Mouse (Mus musculus): Measurements from ENCODE around the gene Prkar1a. TPM values are rescaled to one million over a fixed set of nuclear protein-coding genes. Genes with fewer than 3 reads are reported as not detected.

Gene Prkar1a
- total RNA-seq, 2 experiments from 2014 or later: 309 to 323 TPM

GRCm38 (mm10) chr11:109702031-109702815, 53.0 kb downstream of the Prkar1a start:
- intact Hi-C loops (cut with DNase I): no loop called here

GRCm38 (mm10) chr11:109703845-109704244, 54.6 kb downstream of the Prkar1a start:
- no peak for DNase-seq
- intact Hi-C loops (cut with DNase I): no loop called here

More at GRCm38 (mm10) chr11:109702031-109702815, 53.0 kb downstream of the Prkar1a start:
- no peak for DNase-seq

- intact Hi-C loops (cut with DNase I): no loop called here
- DNase-seq: no peak
Measured at GRCm38 (mm10) chr11:109704311-109705205, 55.4 kb downstream of the Prkar1a start.

GRCm38 (mm10) chr11:109705336-109706054, 56.3 kb downstream of the Prkar1a start:
- intact Hi-C loops (cut with DNase I): no loop called here
- no peak for DNase-seq

GRCm38 (mm10) chr11:109706055-109706412, 56.8 kb downstream of the Prkar1a start:
- intact Hi-C loops (cut with DNase I): no loop called here
- peak in 1 of 2 experiments; percentile 54 for DNase-seq

GRCm38 (mm10) chr11:109706586-109706985, 57.4 kb downstream of the Prkar1a start:
- intact Hi-C loops (cut with DNase I): no loop called here
- DNase-seq: no peak

- no peak for DNase-seq
- intact Hi-C loops (cut with DNase I): no loop called here
Measured at GRCm38 (mm10) chr11:109707442-109707841, 58.2 kb downstream of the Prkar1a start.

GRCm38 (mm10) chr11:109708786-109709185, 59.6 kb downstream of the Prkar1a start:
- intact Hi-C loops (cut with DNase I): no loop called here
- no peak for DNase-seq

- intact Hi-C loops (cut with DNase I): no loop called here
Measured at GRCm38 (mm10) chr11:109709501-109709900, 60.3 kb downstream of the Prkar1a start.

GRCm38 (mm10) chr11:109714341-109715247, 65.4 kb downstream of the Prkar1a start:
- no peak for DNase-seq
- intact Hi-C loops (cut with DNase I): no loop called here

More at GRCm38 (mm10) chr11:109709501-109709900, 60.3 kb downstream of the Prkar1a start:
- no peak for DNase-seq

GRCm38 (mm10) chr11:109715311-109715781, 66.1 kb downstream of the Prkar1a start:
- no peak for DNase-seq
- intact Hi-C loops (cut with DNase I): no loop called here

GRCm38 (mm10) chr11:109716981-109717380, 67.8 kb downstream of the Prkar1a start:
- DNase-seq: no peak
- intact Hi-C loops (cut with DNase I): no loop called here

GRCm38 (mm10) chr11:109717448-109717847, 68.2 kb downstream of the Prkar1a start:
- DNase-seq: peak in 1 of 2 experiments; percentile 43
- intact Hi-C loops (cut with DNase I): no loop called here

GRCm38 (mm10) chr11:109717966-109718895, 69.0 kb downstream of the Prkar1a start:
- intact Hi-C loops (cut with DNase I): no loop called here
- DNase-seq: no peak
